Mouse (Mus musculus) limb, embryonic 14.5 days (tissue): ENCODE measurements around the gene Egfem1. TPM values are rescaled to one million over a fixed set of nuclear protein-coding genes. Genes with fewer than 3 reads are reported as not detected.
A peak's percentile ranks its signal among the peaks of the same experiment; 100 is the strongest.

Experiments used
- ATAC-seq: fragments of 200-750 bp; cut with Nextera tagmentation; 2 replicates; pipeline ENCODE4 v1.8.0; 2017; ENCODE audit warnings: low read depth, moderate number of reproducible peaks, moderate TSS enrichment; ENCODE audit not compliant: low FRiP score
- DNase-seq: peaks from one replicate; pipeline ENCODE4 v3.0.0-alpha.2; 2015; ENCODE audit warnings: low spot score
- H3K27ac ChIP-seq: fragments of 300-500 bp; sonication (generic); replicated peaks from 2 replicates; pipeline ENCODE4 v1.5.1; 2014; ENCODE audit warnings: low read depth, mild to moderate bottlenecking, low read length, moderate library complexity, mixed read lengths
- H3K27me3 ChIP-seq: fragments of 300-500 bp; sonication (generic); 2 replicates; pipeline ENCODE4 v1.6.1; 2014; ENCODE audit warnings: low read length, mixed read lengths; ENCODE audit not compliant: control insufficient read depth, insufficient read depth
- H3K36me3 ChIP-seq: fragments of 300-500 bp; sonication (generic); 2 replicates; pipeline ENCODE4 v1.6.1; 2014; ENCODE audit warnings: mild to moderate bottlenecking, low read length, moderate library complexity, mixed read lengths; ENCODE audit not compliant: control insufficient read depth, insufficient read depth
- H3K4me1 ChIP-seq: fragments of 300-500 bp; sonication (generic); 2 replicates; pipeline ENCODE4 v1.6.1; 2014; ENCODE audit warnings: antibody characterized with exemption, low read length, mixed read lengths; ENCODE audit not compliant: control insufficient read depth, insufficient read depth
- H3K4me2 ChIP-seq: fragments of 300-500 bp; sonication (generic); replicated peaks from 2 replicates; pipeline ENCODE4 v1.6.1; 2014; ENCODE audit warnings: low read depth, mild to moderate bottlenecking, low read length, moderate library complexity; ENCODE audit not compliant: severe bottlenecking
- H3K4me3 ChIP-seq: fragments of 300-500 bp; sonication (generic); replicated peaks from 2 replicates; pipeline ENCODE4 v1.5.1; 2014; ENCODE audit warnings: low read length
- H3K9ac ChIP-seq: fragments of 300-500 bp; sonication (generic); 2 replicates; pipeline ENCODE4 v1.6.1; 2014; ENCODE audit warnings: mild to moderate bottlenecking, low read depth, low read length, moderate library complexity; ENCODE audit not compliant: severe bottlenecking
- H3K9me3 ChIP-seq: fragments of 300-500 bp; sonication (generic); 2 replicates; pipeline ENCODE4 v1.6.1; 2016; ENCODE audit warnings: low read length; ENCODE audit not compliant: control insufficient read depth
- POLR2A ChIP-seq: fragments of 200-500 bp; IDR thresholded peaks from 2 replicates; pipeline ENCODE4 v1.8.0; 2012; ENCODE audit warnings: inconsistent platforms, mild to moderate bottlenecking, moderate library complexity, borderline replicate concordance; ENCODE audit not compliant: insufficient read depth, insufficient read length; ENCODE audit errors: extremely low read depth
- WGBS: fragments of 180-500 bp; shearing (Covaris S2); extraction: QIAGEN DNeasy Blood & Tissue Kit; methylation state at CpG from one replicate; pipeline ENCODE4 v1.1.7; 2014; 5-methylcytosine and 5-hydroxymethylcytosine counted together
- polyA plus RNA-seq, 2 experiments: library from polyadenylated mRNA; depleted of rRNA in 1 of 2; stranded (reverse) in 1 of 2; unstranded in 1 of 2; fragments of >200 nt; fragmentation: Nextera tagmentation in 1 of 2; extraction: Ambion mirVana in 1 of 2; gene quantifications; 2 replicates each; pipeline versions ENCODE4 v1.2.1 to v1.2.3; 2012 to 2014

The Egfem1 gene
- polyA plus RNA-seq, 2 experiments = 4.5 to 8.5 TPM

DNA sequence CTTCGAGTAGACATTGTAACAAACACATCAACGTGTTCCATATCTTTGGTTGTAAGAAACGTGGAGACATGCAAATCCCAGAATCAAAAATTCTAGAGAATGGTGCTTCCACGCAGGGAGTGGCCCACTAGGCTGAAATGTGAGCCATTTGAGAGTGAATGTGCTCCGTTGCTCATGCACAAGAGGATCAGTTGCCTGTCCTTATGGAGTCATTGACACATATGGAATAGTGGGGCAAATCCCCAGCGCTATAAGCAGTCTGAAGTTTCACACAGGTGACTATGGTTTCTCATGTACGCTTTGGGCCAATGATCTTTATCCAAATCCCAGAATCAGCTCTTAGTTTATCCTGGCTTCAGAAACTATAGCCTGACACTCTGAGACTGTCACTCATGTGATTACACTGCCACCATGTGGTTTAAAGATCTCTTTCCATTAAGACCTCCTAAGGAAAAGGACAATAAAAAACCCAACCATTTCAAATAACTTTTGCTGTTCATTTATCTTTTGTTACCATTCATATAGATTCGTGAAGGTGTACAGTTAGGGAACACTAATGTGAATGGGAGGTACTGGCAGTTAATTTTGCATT, 644.6 kb downstream of the Egfem1 start:
- Histone ChIP-seq H3K4me1 (no peaks in the 10 kb centered on the region), H3K9me3 (no peaks in the 10 kb centered on the region), H3K27ac (no peak overlapping the region), H3K27me3 (no peaks in the 10 kb centered on the region), H3K9ac (no peak overlapping the region), H3K4me3 (no peak overlapping the region), H3K4me2 (no peak overlapping the region), H3K36me3 (no peaks in the 10 kb centered on the region)
- 54% methylated on average over 8 of the region's 8 CpGs for WGBS
- DNase-seq = peak; percentile 78
- ATAC-seq = peak; percentile 67
- TF ChIP-seq POLR2A = no peak

DNA sequence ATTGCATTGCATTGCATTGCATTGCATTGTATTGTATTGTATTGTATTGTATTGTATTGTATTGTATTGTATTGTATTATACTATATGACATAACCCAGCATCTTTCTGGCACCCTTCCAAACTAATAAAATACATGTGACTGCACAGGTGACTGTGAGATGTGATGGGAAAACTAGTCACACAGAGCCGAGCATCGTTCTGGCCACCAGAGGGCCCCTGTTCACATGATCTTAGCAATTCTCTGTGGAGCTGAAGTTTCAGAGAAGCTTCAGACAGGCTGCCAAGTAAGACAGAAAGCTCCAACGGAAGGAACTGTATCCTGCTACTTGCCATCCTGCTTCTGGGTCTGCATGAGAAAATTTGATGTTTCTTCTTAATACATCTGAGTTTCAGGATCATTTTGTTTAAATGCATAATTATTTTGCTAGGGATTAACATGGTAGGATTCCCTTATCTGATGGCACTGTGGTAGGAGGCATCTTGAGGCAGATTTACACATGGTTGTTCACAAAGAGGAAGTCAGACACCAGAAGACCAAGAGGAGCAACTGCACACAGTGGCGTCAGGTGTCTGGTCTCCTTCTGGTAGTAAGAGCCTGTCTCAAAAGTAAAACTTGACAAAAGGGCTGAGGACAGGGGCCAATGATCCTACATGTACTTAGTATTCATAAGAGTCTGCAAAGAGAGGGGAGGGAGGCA, 648.4 kb downstream of the Egfem1 start:
- ATAC-seq (no peak), DNase-seq (peak; percentile 48)
- WGBS = 21% methylated on average over 4 of the region's 4 CpGs

DNA sequence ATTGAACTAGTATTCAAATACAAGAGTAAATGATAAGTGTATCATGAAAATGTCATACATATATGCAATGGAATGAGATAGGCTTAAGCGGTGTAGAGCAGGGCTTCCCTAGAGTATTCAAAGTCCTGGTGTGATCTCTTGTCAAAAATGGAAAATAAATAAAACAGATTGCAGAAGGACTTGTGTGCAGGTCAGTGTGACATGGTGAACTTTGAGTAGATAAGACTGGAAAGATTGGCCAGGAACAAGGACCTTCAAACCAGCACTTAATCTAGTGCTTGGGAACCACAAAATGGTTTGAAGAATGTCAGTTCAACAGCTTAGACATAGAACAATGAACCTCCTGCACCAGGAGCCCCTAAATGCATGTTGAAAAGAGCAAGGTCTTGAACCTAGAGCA, 649.7 kb downstream of the Egfem1 start:
- no peak for TF ChIP-seq POLR2A
- H3K9ac ChIP-seq = no peak overlapping the region
- 93% methylated on average over 1 of the region's 1 CpGs for WGBS
- peaks cover 5% of the 10 kb centered on the region; the same call in 1 of the 2 replicates for H3K4me1 ChIP-seq
- no peaks in the 10 kb centered on the region for H3K36me3 ChIP-seq
- H3K4me2 ChIP-seq = no peak overlapping the region
- no peak overlapping the region for H3K4me3 ChIP-seq
- ATAC-seq (no peak), DNase-seq (no peak)
- H3K27me3 ChIP-seq = no peaks in the 10 kb centered on the region
- H3K27ac ChIP-seq = no peak overlapping the region
- H3K9me3 ChIP-seq = no peaks in the 10 kb centered on the region

More for the DNA sequence above, 648.4 kb downstream of the Egfem1 start:
- Histone ChIP-seq H3K4me3 (no peak overlapping the region), H3K9me3 (no peaks in the 10 kb centered on the region), H3K4me2 (no peak overlapping the region), H3K9ac (no peak overlapping the region), H3K27ac (no peak overlapping the region), H3K4me1 (peaks cover 5% of the 10 kb centered on the region; the same call in 1 of the 2 replicates), H3K27me3 (no peaks in the 10 kb centered on the region), H3K36me3 (no peaks in the 10 kb centered on the region)
- no peak for TF ChIP-seq POLR2A

DNA sequence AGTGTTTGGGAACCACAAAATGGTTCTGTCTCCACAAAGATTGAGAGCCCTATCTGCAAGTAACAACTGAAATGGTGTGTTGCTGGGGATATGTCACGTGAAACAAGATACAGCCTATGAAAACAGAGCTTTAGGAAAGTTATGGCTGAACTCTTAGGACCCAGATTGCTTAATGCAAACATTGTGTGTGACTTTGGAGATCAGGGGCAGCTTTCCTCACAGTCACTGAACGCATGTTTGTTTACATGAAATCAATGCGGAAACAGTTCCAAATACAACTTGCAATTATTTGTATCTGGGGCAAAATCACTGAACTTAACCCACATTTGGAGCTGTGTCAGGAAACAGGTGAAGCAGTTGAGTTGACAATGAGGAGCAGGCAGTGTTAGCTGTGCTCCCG, 650.8 kb downstream of the Egfem1 start:
- no peak overlapping the region for H3K9ac ChIP-seq
- H3K9me3 ChIP-seq = no peaks in the 10 kb centered on the region
- H3K36me3 ChIP-seq = no peaks in the 10 kb centered on the region
- DNase-seq (no peak), ATAC-seq (no peak)
- no peak for TF ChIP-seq POLR2A
- peaks cover 5% of the 10 kb centered on the region; the same call in 1 of the 2 replicates for H3K4me1 ChIP-seq
- H3K4me2 ChIP-seq = no peak overlapping the region
- no peak overlapping the region for H3K27ac ChIP-seq
- no peaks in the 10 kb centered on the region for H3K27me3 ChIP-seq
- 56% methylated on average over 4 of the region's 4 CpGs for WGBS
- H3K4me3 ChIP-seq = no peak overlapping the region

DNA sequence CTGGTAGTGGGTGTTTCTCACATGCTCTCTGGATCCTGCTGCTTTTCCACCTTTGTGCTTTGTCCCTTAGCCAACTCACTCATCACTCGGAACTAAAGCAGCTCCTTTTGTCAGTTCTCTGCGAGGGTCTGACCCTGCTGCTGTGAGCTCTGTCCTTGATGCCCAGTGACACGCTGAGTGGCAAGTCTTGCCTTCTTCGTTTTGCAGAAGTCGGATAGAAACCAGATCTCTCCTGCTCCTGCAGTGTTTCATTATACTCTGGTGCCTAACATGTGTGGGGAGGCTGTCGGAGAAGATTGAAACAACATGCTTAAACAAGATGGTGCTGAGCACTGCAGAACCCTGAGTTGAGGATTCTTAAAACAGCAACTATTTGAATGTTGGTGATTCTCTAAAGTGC, 652.4 kb downstream of the Egfem1 start:
- no peaks in the 10 kb centered on the region for H3K27me3 ChIP-seq
- no peak overlapping the region for H3K27ac ChIP-seq
- no peak overlapping the region for H3K9ac ChIP-seq
- peaks cover 5% of the 10 kb centered on the region; the same call in 1 of the 2 replicates for H3K4me1 ChIP-seq
- ATAC-seq (0 out of 2 replicates have a peak, but pooled peaks have one; percentile 37), DNase-seq (peak; percentile 18)
- no peak overlapping the region for H3K4me2 ChIP-seq
- 19% methylated on average over 6 of the region's 6 CpGs for WGBS
- H3K9me3 ChIP-seq = no peaks in the 10 kb centered on the region
- TF ChIP-seq POLR2A = no peak
- no peaks in the 10 kb centered on the region for H3K36me3 ChIP-seq
- no peak overlapping the region for H3K4me3 ChIP-seq
